Mouse (Mus musculus) urinary bladder, postnatal 0 days (tissue): Measurements from ENCODE around the gene Pradc1. TPM values are rescaled to one million over a fixed set of nuclear protein-coding genes. Genes with fewer than 3 reads are reported as not detected.

Experiments
- polyA plus RNA-seq: library from polyadenylated mRNA; unstranded; fragments of >200 nt; fragmentation: Nextera tagmentation; extraction: Ambion mirVana; gene quantifications from 2 replicates; pipeline ENCODE4 v1.2.1, GENCODE M21; 2015

Pradc1 gene
- polyA plus RNA-seq = 21.5 and 28.2 TPM in 2 replicates

GRCm38 (mm10) chr6:85451664-85452410 is at the start of gene Pradc1:
TSS of gene Pradc1 (minus strand) at chr6:85451970.

GRCm38 (mm10) chr6:85450697-85451663 is 790 bp downstream of the Pradc1 start, which contains the start of gene Cct7:
TSS of gene Cct7 (plus strand) at chr6:85451514.

GRCm38 (mm10) chr6:85431842-85432431 is 19.8 kb downstream of the Pradc1 start, which contains the start of gene Smyd5:
TSS of gene Smyd5 (plus strand) at chr6:85431989.

GRCm38 (mm10) chr6:85423836-85424379 is 27.9 kb downstream of the Pradc1 start, which contains the start of gene Noto:
TSS of gene Noto (plus strand) at chr6:85423886.

Other genes starting within 250 kb of the Pradc1 start
- 3.1 and 5.5 TPM in 2 replicates for gene Sfxn5, start 118.5 kb downstream of the Pradc1 start, polyA plus RNA-seq
- gene Rab11fip5, start 77.3 kb downstream of the Pradc1 start, polyA plus RNA-seq = 49.0 and 51.1 TPM in 2 replicates
- not detected in 2 replicates for gene Noto, start 28.1 kb downstream of the Pradc1 start, polyA plus RNA-seq
- gene Smyd5, start 20.0 kb downstream of the Pradc1 start, polyA plus RNA-seq = 20.0 and 22.2 TPM in 2 replicates
- gene Cct7, start 456 bp downstream of the Pradc1 start, polyA plus RNA-seq = 266 and 269 TPM in 2 replicates
- gene Fbxo41, start 51.0 kb upstream of the Pradc1 start, polyA plus RNA-seq = 0.29 and 0.34 TPM in 2 replicates
- gene Egr4, start 61.6 kb upstream of the Pradc1 start, polyA plus RNA-seq = not detected in 2 replicates
- 1.1 and 1.2 TPM in 2 replicates for gene Alms1, start 135.6 kb upstream of the Pradc1 start, polyA plus RNA-seq